27 mouse cellular contexts compared by ENCODE assay signal in genomic region chr13:95011546-95012257, GRCm38 (mm10). TPM values are rescaled to one million over a fixed set of nuclear protein-coding genes. Genes with fewer than 3 reads are reported as not detected.
DNase-seq lines count a peak whose midpoint lies in the region; TF ChIP-seq lines count a peak whose summit lies in the region.
"Had no signal": no experiment of that assay in that cellular context is flagged by ENCODE, and none has a peak within 500 bp of the region (broad histone marks: within the 10 kb centered on the region; RNA-seq: fewer than 3 reads in every experiment).

No protein-coding gene starts in this region.

- WGBS in lung, adult 2 months = 81% methylated on average over 7 of the region's 7 CpGs

- no peak for TF ChIP-seq CTCF in lung, adult 2 months (IDR thresholded peaks at IDR 0.05; ENCODE audit: insufficient read depth, low read length)
- TF ChIP-seq CTCF in brain, embryonic 14.5 days (IDR thresholded peaks at IDR 0.05; ENCODE audit: borderline replicate concordance, extremely low read depth, insufficient read depth, insufficient read length) = no peak

- DNase-seq in lung, adult 18-20 months = peak; percentile 9 to 10
- no peak for DNase-seq in lung, adult 2 months
- peak; percentile 12 for DNase-seq in lung, postnatal 36 days
- DNase-seq in lung, postnatal 4 days = no peak
- DNase-seq in brain, embryonic 14.5 days (ENCODE audit: low read depth) = peak; percentile 8
- DNase-seq in embryo, embryonic 11 days = no peak
- DNase-seq in urinary bladder, adult 2 months (ENCODE audit: low spot score) = no peak
- DNase-seq: adrenal gland, postnatal 10 days; adrenal gland, postnatal 36 days; B cell, adult 2 months; cerebellum, adult 11 months; cerebellum, adult 2 months; cerebellum, adult 9-11 months; cerebellum, postnatal 25 days; gastrocnemius, postnatal 25 days; heart, adult 18-20 months; heart, postnatal 10 days; heart, postnatal 36 days had no signal

- H3K4me3 ChIP-seq in lung, adult 2 months (replicated peaks; ENCODE audit: extremely low read depth, low read depth, low read length) = no peak overlapping the region
- H3K4me3 ChIP-seq: embryonic facial prominence, embryonic 10.5 days; embryonic facial prominence, embryonic 13.5 days; erythroblast, embryonic 14.5 days; forebrain, embryonic 12.5 days; forebrain, embryonic 15.5 days; heart, embryonic 12.5 days; heart, embryonic 15.5 days; hindbrain, embryonic 10.5 days; hindbrain, embryonic 13.5 days had no signal

- no peaks in the 10 kb centered on the region for H3K4me1 ChIP-seq in lung, adult 2 months (ENCODE audit: control insufficient read depth, insufficient read depth, low read length)
- H3K4me1 ChIP-seq: embryonic facial prominence, embryonic 10.5 days; embryonic facial prominence, embryonic 13.5 days; hindbrain, embryonic 10.5 days; hindbrain, embryonic 13.5 days had no signal

- no peak for TF ChIP-seq POLR2A in lung, adult 2 months (IDR thresholded peaks at IDR 0.05; ENCODE audit: borderline replicate concordance, extremely low read depth, low read depth, low read length)
- no peak for TF ChIP-seq POLR2A in brain, embryonic 14.5 days (IDR thresholded peaks at IDR 0.05; ENCODE audit: borderline replicate concordance, extremely low read depth, insufficient read depth, insufficient read length, poor library complexity, severe bottlenecking)

RNA-seq across cellular contexts. Expression of gene Wdr41, which starts 35.6 kb away (rescaled TPM):
- polyA plus RNA-seq in lung, adult 2 months (2012; rRNA removed) = 9.6 and 13.0 TPM in 2 replicates
- polyA plus RNA-seq in brain, embryonic 14.5 days (2012; rRNA removed) = 19.4 and 22.9 TPM in 2 replicates
- polyA plus RNA-seq in urinary bladder, adult 2 months (2012; rRNA removed) = 20.0 and 20.2 TPM in 2 replicates

Comparison
In these comparisons a context has a peak if more than half of its experiments do, and no peak if none do; other contexts are left out.
1. DNase-seq: peak in lung, adult 18-20 months (2 of 2), lung, postnatal 36 days (single experiment) and brain, embryonic 14.5 days (single experiment); none in lung, adult 2 months (single experiment), lung, postnatal 4 days (0 of 2), embryo, embryonic 11 days (single experiment) and urinary bladder, adult 2 months (single experiment).